In the genomic region with DNA sequence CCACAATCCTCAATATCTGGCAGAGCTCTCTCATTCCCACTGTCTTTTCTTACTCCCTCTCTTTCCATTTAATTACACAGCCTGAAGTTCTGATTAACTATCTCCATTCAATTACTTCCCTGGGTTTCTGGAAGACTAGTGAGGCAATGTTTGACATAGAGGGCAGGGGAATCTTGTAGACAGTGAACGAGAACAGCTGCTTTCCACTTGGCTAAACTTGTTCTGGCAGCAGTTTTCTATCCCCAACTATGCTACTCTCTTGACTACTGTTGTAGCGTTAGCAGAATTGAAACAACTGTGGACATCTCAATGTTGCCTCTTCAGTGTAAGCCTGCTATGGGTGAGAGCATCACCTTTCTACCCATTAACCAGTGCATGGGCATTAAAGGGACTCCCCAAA, we compare ENCODE assay signal across 23 mouse cellular contexts.
A peak's percentile ranks its signal among the peaks of the same experiment; 100 is the strongest.
DNase-seq lines count a peak whose midpoint lies in the region; ATAC-seq lines count a peak whose summit lies in the region.
"Had no signal": no experiment of that assay in that cellular context is flagged by ENCODE, and none has a peak within 500 bp of the region (broad histone marks: within the 10 kb centered on the region; RNA-seq: fewer than 3 reads in every experiment).

No protein-coding gene starts in this region.

- no peak overlapping the region for H3K4me3 ChIP-seq in lung, embryonic 15.5 days
- H3K4me3 ChIP-seq: embryonic facial prominence, embryonic 12.5 days; embryonic facial prominence, embryonic 15.5 days; gastrocnemius, adult 2 months had no signal

- H3K4me2 ChIP-seq in lung, embryonic 15.5 days = no peak overlapping the region
- H3K4me2 ChIP-seq: embryonic facial prominence, embryonic 12.5 days; embryonic facial prominence, embryonic 15.5 days; heart, embryonic 11.5 days; hindbrain, embryonic 14.5 days had no signal

- peak; percentile 55; the same call in 1 of the 2 replicates for ATAC-seq in lung, embryonic 15.5 days (ENCODE audit: borderline replicate concordance, extremely low read depth, low FRiP score, low TSS enrichment)
- ATAC-seq: forebrain, embryonic 14.5 days; forebrain, postnatal 0 days had no signal

- peak; percentile 2 to 7 for DNase-seq in heart, postnatal 10 days
- DNase-seq in heart, postnatal 36 days = no peak
- DNase-seq in kidney, postnatal 10 days = peak; percentile 10
- no peak for DNase-seq in kidney, adult 18-20 months
- DNase-seq in lung, postnatal 14 days = no peak
- peak; percentile 26 for DNase-seq in lung, postnatal 25 days (ENCODE audit: low spot score)
- DNase-seq in cerebellum, postnatal 14 days = no peak
- DNase-seq: adrenal gland, postnatal 10 days; adrenal gland, postnatal 36 days; cerebellum, adult 18-20 months; cerebellum, adult 9-10 months; cerebellum, postnatal 25 days; forebrain, postnatal 0 days; gastrocnemius, adult 2 months; gastrocnemius, postnatal 14 days; heart, adult 11 months; heart, postnatal 4 days had no signal

- no peak overlapping the region for H3K27ac ChIP-seq in lung, embryonic 15.5 days
- H3K27ac ChIP-seq: embryonic facial prominence, embryonic 12.5 days; embryonic facial prominence, embryonic 15.5 days; gastrocnemius, adult 2 months; hindbrain, embryonic 14.5 days had no signal

- no peaks in the 10 kb centered on the region for H3K36me3 ChIP-seq in lung, embryonic 15.5 days
- H3K36me3 ChIP-seq: embryonic facial prominence, embryonic 12.5 days; embryonic facial prominence, embryonic 15.5 days had no signal

- intact Hi-C loops in heart, postnatal 10 days (cut with DNase I) = no loop called here
- intact Hi-C loops in heart, postnatal 36 days (cut with DNase I) = no loop called here

- H3K9ac ChIP-seq in lung, embryonic 15.5 days = no peak overlapping the region
- H3K9ac ChIP-seq: embryonic facial prominence, embryonic 12.5 days; embryonic facial prominence, embryonic 15.5 days; forebrain, postnatal 0 days; hindbrain, embryonic 14.5 days had no signal

- no peaks in the 10 kb centered on the region for H3K4me1 ChIP-seq in lung, embryonic 15.5 days
- H3K4me1 ChIP-seq: embryonic facial prominence, embryonic 15.5 days had no signal

- 47% methylated on average over 2 of the region's 2 CpGs for WGBS in lung, embryonic 15.5 days

- H3K27me3 ChIP-seq in lung, embryonic 15.5 days = no peaks in the 10 kb centered on the region
- H3K27me3 ChIP-seq: embryonic facial prominence, embryonic 12.5 days; embryonic facial prominence, embryonic 15.5 days had no signal

- H3K9me3 ChIP-seq in lung, embryonic 15.5 days = no peaks in the 10 kb centered on the region
- H3K9me3 ChIP-seq: embryonic facial prominence, embryonic 12.5 days; embryonic facial prominence, embryonic 15.5 days had no signal

Comparison
In these comparisons a context has a peak if more than half of its experiments do, and no peak if none do; other contexts are left out.
1. DNase-seq: peak in heart, postnatal 10 days (2 of 2), kidney, postnatal 10 days (single experiment) and lung, postnatal 25 days (single experiment); none in heart, postnatal 36 days (0 of 2), kidney, adult 18-20 months (single experiment), lung, postnatal 14 days (single experiment) and cerebellum, postnatal 14 days (0 of 2).